Mouse (Mus musculus) layer of hippocampus, adult 18-20 months (tissue): ENCODE measurements at regions not wholly inside any gene's neighbourhood (a gene's known extent, or its start where the extent isn't known, plus 50 kb on each side); places are given as distances from the start of the nearest gene placed in this dataset.

Experiments used
- DNase-seq, 2 experiments: peaks; one replicate each; pipeline ENCODE4 v3.0.0; 2022; ENCODE audit warnings: low spot score in 2 of 2

DNA sequence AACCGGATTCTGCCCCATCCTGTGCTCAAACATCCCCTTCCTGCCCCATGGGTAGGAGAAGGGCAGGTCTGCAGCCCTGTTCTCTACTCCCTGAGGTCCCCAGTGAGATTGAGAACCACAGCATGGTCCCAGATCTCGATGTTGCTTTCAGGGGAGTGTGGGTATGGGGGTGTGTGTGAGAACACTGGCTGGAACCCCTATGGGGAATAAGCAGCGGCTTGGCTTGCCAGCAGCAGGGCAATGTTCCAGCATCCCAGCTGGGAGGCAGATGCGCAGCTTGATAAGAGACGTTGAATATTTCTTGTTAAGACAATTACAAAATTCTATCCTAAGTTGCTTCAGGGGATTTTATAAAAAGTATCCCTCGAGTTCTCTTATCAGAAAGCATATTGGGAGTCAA lies 53.7 kb upstream of the Dcbld2 start:
- no peak for DNase-seq
